Mouse (Mus musculus): ENCODE measurements around the gene 2310039H08Rik.

The 2310039H08Rik gene

GRCm38 (mm10) chr17:46772404-46773277 lies at the start of gene 2310039H08Rik:
2310039H08Rik (plus strand) TSS chr17:46772635.
- DNase-seq (ENCODE audit: low spot score in 2 of 2), result peak; percentile 63 to 83

GRCm38 (mm10) chr17:46724477-46725084 lies 47.9 kb upstream of the 2310039H08Rik start:
- DNase-seq (ENCODE audit: low spot score in 2 of 2), result no peak

- DNase-seq (ENCODE audit: low spot score in 2 of 2), result no peak
Measured at GRCm38 (mm10) chr17:46725273-46725672, 47.2 kb upstream of the 2310039H08Rik start.

- no peak for DNase-seq (ENCODE audit: low spot score in 2 of 2)
Measured at GRCm38 (mm10) chr17:46725731-46726645, 46.4 kb upstream of the 2310039H08Rik start.

GRCm38 (mm10) chr17:46727271-46727670 lies 45.2 kb upstream of the 2310039H08Rik start:
- DNase-seq (ENCODE audit: low spot score in 2 of 2), result no peak

- no peak for DNase-seq (ENCODE audit: low spot score in 2 of 2)
Measured at GRCm38 (mm10) chr17:46728021-46728420, 44.4 kb upstream of the 2310039H08Rik start.

GRCm38 (mm10) chr17:46728496-46728895 lies 43.9 kb upstream of the 2310039H08Rik start:
- DNase-seq (ENCODE audit: low spot score in 2 of 2), result no peak

- no peak for DNase-seq (ENCODE audit: low spot score in 2 of 2)
Measured at GRCm38 (mm10) chr17:46728904-46729318, 43.5 kb upstream of the 2310039H08Rik start, which contains the start of gene Gnmt. Gnmt (minus strand) TSS chr17:46729168.

GRCm38 (mm10) chr17:46734055-46734454 lies 38.4 kb upstream of the 2310039H08Rik start:
- no peak for DNase-seq (ENCODE audit: low spot score in 2 of 2)

- no peak for DNase-seq (ENCODE audit: low spot score in 2 of 2)
Measured at GRCm38 (mm10) chr17:46735287-46735686, 37.1 kb upstream of the 2310039H08Rik start.

GRCm38 (mm10) chr17:46736160-46736559 lies 36.3 kb upstream of the 2310039H08Rik start:
- DNase-seq (ENCODE audit: low spot score in 2 of 2), result no peak

GRCm38 (mm10) chr17:46741305-46741704 lies 31.1 kb upstream of the 2310039H08Rik start:
- no peak for DNase-seq (ENCODE audit: low spot score in 2 of 2)

GRCm38 (mm10) chr17:46742986-46743385 lies 29.4 kb upstream of the 2310039H08Rik start:
- DNase-seq (ENCODE audit: low spot score in 2 of 2), result no peak

- no peak for DNase-seq (ENCODE audit: low spot score in 2 of 2)
Measured at GRCm38 (mm10) chr17:46745506-46745905, 26.9 kb upstream of the 2310039H08Rik start.

- no peak for DNase-seq (ENCODE audit: low spot score in 2 of 2)
Measured at GRCm38 (mm10) chr17:46747234-46747633, 25.2 kb upstream of the 2310039H08Rik start.

- no peak for DNase-seq (ENCODE audit: low spot score in 2 of 2)
Measured at GRCm38 (mm10) chr17:46747806-46748205, 24.6 kb upstream of the 2310039H08Rik start.

GRCm38 (mm10) chr17:46749282-46749681 lies 23.2 kb upstream of the 2310039H08Rik start:
- no peak for DNase-seq (ENCODE audit: low spot score in 2 of 2)

GRCm38 (mm10) chr17:46750580-46750979 lies 21.9 kb upstream of the 2310039H08Rik start:
- no peak for DNase-seq (ENCODE audit: low spot score in 2 of 2)

GRCm38 (mm10) chr17:46751056-46751793 lies 21.2 kb upstream of the 2310039H08Rik start:
- peak; percentile 46 to 74 for DNase-seq (ENCODE audit: low spot score in 2 of 2)

- DNase-seq (ENCODE audit: low spot score in 2 of 2), result peak; percentile 95 to 98
Measured at GRCm38 (mm10) chr17:46751794-46752556, 20.5 kb upstream of the 2310039H08Rik start, which contains the start of gene Cnpy3. Cnpy3 (minus strand) TSS chr17:46752214.
